Mouse (Mus musculus) forebrain, embryonic 12.5 days (tissue): ENCODE data around the gene Chchd2. TPM values are rescaled to one million over a fixed set of nuclear protein-coding genes. Genes with fewer than 3 reads are reported as not detected.
A peak's percentile ranks its signal among the peaks of the same experiment; 100 is the strongest.

ENCODE experiments used
- ATAC-seq: fragments of 200-750 bp; cut with Nextera tagmentation; 2 replicates; pipeline ENCODE4 v1.8.0; 2017; ENCODE audit warnings: moderate TSS enrichment; ENCODE audit not compliant: low FRiP score
- H3K27ac ChIP-seq: fragments of 300-500 bp; sonication (generic); 2 replicates; pipeline ENCODE4 v1.5.1; 2016; ENCODE audit warnings: mild to moderate bottlenecking
- H3K27me3 ChIP-seq: fragments of 300-500 bp; sonication (generic); 2 replicates; pipeline ENCODE4 v1.6.1; 2016; ENCODE audit warnings: mild to moderate bottlenecking
- H3K36me3 ChIP-seq: fragments of 300-500 bp; sonication (generic); replicated peaks from 2 replicates; pipeline ENCODE4 v1.6.1; 2016; ENCODE audit warnings: mild to moderate bottlenecking
- H3K4me1 ChIP-seq: fragments of 300-500 bp; sonication (generic); 2 replicates; pipeline ENCODE4 v1.6.1; 2016
- H3K4me2 ChIP-seq: fragments of 300-500 bp; sonication (generic); 2 replicates; pipeline ENCODE4 v1.6.1; 2016; ENCODE audit warnings: mild to moderate bottlenecking, moderate library complexity
- H3K4me3 ChIP-seq: fragments of 300-500 bp; sonication (generic); replicated peaks from 2 replicates; pipeline ENCODE4 v1.5.1; 2016; ENCODE audit warnings: mild to moderate bottlenecking
- H3K9ac ChIP-seq: fragments of 300-500 bp; sonication (generic); 2 replicates; pipeline ENCODE4 v1.6.1; 2016; ENCODE audit warnings: mild to moderate bottlenecking
- H3K9me3 ChIP-seq: fragments of 300-500 bp; sonication (generic); 2 replicates; pipeline ENCODE4 v1.6.1; 2016
- WGBS: fragments of 180-500 bp; shearing (Covaris S2); methylation state at CpG from one replicate; pipeline ENCODE4 v1.1.7; 2016; 5-methylcytosine and 5-hydroxymethylcytosine counted together
- polyA plus RNA-seq: library from polyadenylated mRNA; unstranded; fragments of >200 nt; fragmentation: Nextera tagmentation; extraction: Ambion mirVana; gene quantifications from 2 replicates; pipeline ENCODE4 v1.2.1, GENCODE M21; 2016

Gene Chchd2
- polyA plus RNA-seq, 1 experiment from 2014 or later, result 796 TPM

GRCm38 (mm10) chr5:129871238-129871637, 16.0 kb downstream of the Chchd2 start:
- no peak for ATAC-seq
- no peaks in the 10 kb centered on the region for H3K36me3 ChIP-seq
- H3K4me3 ChIP-seq, result no peak overlapping the region
- H3K9ac ChIP-seq, result no peak overlapping the region
- H3K27ac ChIP-seq, result no peak overlapping the region
- H3K27me3 ChIP-seq, result no peaks in the 10 kb centered on the region
- 90% methylated on average over 2 of the region's 2 CpGs for WGBS
- no peaks in the 10 kb centered on the region for H3K4me1 ChIP-seq
- H3K4me2 ChIP-seq, result no peak overlapping the region
- no peaks in the 10 kb centered on the region for H3K9me3 ChIP-seq

DNA sequence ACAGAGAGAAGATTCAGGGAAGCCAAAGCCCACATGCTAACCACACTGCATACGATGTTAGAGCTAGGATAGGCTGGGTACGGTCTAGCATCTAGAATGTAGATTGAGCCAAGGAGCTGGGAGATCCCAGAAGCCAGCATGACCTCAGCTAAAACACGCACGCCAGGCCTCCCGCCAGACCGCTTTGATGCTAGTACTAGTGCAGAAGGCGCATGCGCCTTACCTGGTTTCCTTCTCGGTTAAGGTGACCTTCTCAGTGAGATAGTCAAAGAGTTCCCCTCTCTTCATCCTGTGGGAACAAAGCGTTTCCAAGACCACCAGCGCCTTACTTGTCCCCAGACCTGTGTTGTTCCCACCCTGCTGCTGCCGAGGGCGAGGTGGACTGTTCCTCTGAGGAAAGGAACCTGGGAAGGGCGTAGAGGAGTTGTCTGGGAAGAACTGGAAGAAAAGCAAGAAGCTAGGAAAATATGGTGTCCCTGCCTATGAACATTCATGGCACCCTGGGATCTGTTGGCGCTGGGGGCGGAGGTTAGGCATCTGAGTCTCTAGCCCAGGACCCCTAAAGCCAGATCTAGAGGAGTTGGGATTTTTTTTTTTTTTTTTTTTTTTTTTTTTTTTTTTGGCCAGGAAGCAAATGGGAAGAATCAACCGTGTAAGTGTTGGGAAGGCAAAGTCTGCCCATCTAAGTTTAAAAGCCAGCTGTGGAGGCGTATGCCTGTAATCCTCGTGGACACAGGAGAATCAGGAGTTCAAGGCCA, 17.9 kb downstream of the Chchd2 start:
- H3K4me3 ChIP-seq, result no peak overlapping the region
- 89% methylated on average over 19 of the region's 19 CpGs for WGBS
- no peak overlapping the region for H3K4me2 ChIP-seq
- no peaks in the 10 kb centered on the region for H3K36me3 ChIP-seq
- H3K27ac ChIP-seq, result no peak overlapping the region
- H3K4me1 ChIP-seq, result no peaks in the 10 kb centered on the region
- no peaks in the 10 kb centered on the region for H3K27me3 ChIP-seq
- no peak overlapping the region for H3K9ac ChIP-seq
- no peak for ATAC-seq
- H3K9me3 ChIP-seq, result no peaks in the 10 kb centered on the region

DNA sequence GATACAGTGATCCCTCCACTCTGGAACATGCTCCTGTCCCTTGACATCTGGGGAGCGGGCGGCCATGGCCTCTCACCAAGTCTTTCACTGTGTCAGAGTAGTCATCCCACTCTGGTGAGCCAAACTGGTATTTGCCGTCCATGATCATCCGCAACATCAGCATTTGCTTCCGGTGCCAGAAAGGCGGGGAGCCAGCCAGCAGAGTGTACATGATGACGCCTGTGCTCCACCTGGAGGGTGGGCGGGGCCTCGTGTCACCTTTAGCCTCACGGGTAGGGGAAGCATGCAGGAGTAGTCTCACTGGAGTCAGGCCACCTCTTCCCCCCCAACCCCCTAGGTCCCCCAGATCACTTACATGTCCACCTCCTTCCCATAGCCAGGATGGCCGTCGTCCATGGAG, 21.4 kb downstream of the Chchd2 start:
- WGBS, result 90% methylated on average over 12 of the region's 12 CpGs
- ATAC-seq, result no peak

DNA sequence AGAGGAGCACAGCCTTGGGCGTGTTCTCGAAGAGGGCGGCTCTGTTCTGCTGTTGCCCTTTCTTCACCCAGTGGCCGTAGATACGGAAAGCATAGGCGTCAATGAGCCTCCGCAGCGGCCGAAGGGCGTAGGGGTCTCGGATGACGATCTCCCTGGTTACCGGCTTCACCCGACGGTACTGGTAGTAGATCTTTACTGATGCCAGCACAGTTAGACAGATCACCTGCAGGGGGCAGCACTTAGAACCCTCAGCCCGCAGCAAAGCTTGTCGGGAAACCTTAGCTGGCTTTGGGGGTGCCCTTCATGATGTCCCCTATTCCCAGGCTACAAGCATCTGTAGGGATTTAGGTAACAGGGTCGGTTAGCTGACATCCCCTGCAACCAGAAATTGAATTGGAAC, 22.8 kb downstream of the Chchd2 start:
- Histone ChIP-seq H3K9ac (no peak overlapping the region), H3K27ac (no peak overlapping the region), H3K9me3 (no peaks in the 10 kb centered on the region), H3K4me3 (no peak overlapping the region), H3K4me1 (no peaks in the 10 kb centered on the region), H3K27me3 (no peaks in the 10 kb centered on the region), H3K36me3 (peaks cover 28% of the 10 kb centered on the region), H3K4me2 (peak overlapping the region; percentile 0; the same call in 1 of the 2 replicates)
- no peak for ATAC-seq
- 14% methylated on average over 18 of the region's 18 CpGs for WGBS

More for the DNA sequence above, 21.4 kb downstream of the Chchd2 start:
- no peaks in the 10 kb centered on the region for H3K4me1 ChIP-seq
- no peak overlapping the region for H3K27ac ChIP-seq
- peaks cover 16% of the 10 kb centered on the region for H3K36me3 ChIP-seq
- no peak overlapping the region for H3K4me2 ChIP-seq
- H3K4me3 ChIP-seq, result no peak overlapping the region
- H3K9ac ChIP-seq, result no peak overlapping the region
- H3K9me3 ChIP-seq, result no peaks in the 10 kb centered on the region
- no peaks in the 10 kb centered on the region for H3K27me3 ChIP-seq

GRCm38 (mm10) chr5:129862325-129862724, 24.9 kb downstream of the Chchd2 start:
- no peaks in the 10 kb centered on the region for H3K4me1 ChIP-seq
- no peak overlapping the region for H3K4me2 ChIP-seq
- no peak overlapping the region for H3K9ac ChIP-seq
- H3K4me3 ChIP-seq, result no peak overlapping the region
- no peak for ATAC-seq
- 93% methylated on average over 6 of the region's 6 CpGs for WGBS
- peaks cover 39% of the 10 kb centered on the region for H3K36me3 ChIP-seq
- no peak overlapping the region for H3K27ac ChIP-seq
- no peaks in the 10 kb centered on the region for H3K27me3 ChIP-seq
- no peaks in the 10 kb centered on the region for H3K9me3 ChIP-seq

- Histone ChIP-seq H3K4me2 (no peak overlapping the region), H3K27me3 (no peaks in the 10 kb centered on the region), H3K27ac (no peak overlapping the region), H3K36me3 (peaks cover 56% of the 10 kb centered on the region), H3K9ac (no peak overlapping the region), H3K9me3 (no peaks in the 10 kb centered on the region), H3K4me1 (no peaks in the 10 kb centered on the region), H3K4me3 (no peak overlapping the region)
- WGBS, result 84% methylated on average over 5 of the region's 5 CpGs
- ATAC-seq, result no peak
Observed at GRCm38 (mm10) chr5:129856414-129856813, 30.9 kb downstream of the Chchd2 start.

DNA sequence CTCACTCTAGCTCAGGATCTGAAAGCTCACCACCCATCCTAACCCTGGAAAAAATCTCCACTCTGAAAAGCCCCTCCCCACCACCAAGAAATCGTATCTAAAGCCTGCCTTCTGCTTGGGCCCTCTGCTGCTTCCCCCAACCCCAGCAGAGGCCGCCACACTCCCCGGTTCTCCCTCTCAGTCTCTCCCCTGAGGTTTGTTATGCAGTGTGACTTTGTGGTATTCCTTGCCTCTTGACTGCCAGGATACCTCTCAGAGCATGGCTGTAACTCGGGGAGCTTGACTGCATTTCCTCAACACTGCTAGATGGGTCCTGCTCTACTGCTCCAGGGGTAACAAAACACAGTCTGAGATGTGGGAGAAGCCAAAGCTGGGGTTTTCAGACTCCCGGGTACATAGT, 32.1 kb downstream of the Chchd2 start:
- no peak overlapping the region for H3K27ac ChIP-seq
- H3K4me3 ChIP-seq, result no peak overlapping the region
- no peaks in the 10 kb centered on the region for H3K4me1 ChIP-seq
- H3K4me2 ChIP-seq, result no peak overlapping the region
- no peaks in the 10 kb centered on the region for H3K27me3 ChIP-seq
- WGBS, result 43% methylated on average over 5 of the region's 5 CpGs
- no peak for ATAC-seq
- H3K36me3 ChIP-seq, result peaks cover 50% of the 10 kb centered on the region
- no peak overlapping the region for H3K9ac ChIP-seq
- no peaks in the 10 kb centered on the region for H3K9me3 ChIP-seq

GRCm38 (mm10) chr5:129847558-129847820, 39.8 kb downstream of the Chchd2 start:
- 69% methylated on average over 8 of the region's 8 CpGs for WGBS
- peaks cover 28% of the 10 kb centered on the region for H3K36me3 ChIP-seq

DNA sequence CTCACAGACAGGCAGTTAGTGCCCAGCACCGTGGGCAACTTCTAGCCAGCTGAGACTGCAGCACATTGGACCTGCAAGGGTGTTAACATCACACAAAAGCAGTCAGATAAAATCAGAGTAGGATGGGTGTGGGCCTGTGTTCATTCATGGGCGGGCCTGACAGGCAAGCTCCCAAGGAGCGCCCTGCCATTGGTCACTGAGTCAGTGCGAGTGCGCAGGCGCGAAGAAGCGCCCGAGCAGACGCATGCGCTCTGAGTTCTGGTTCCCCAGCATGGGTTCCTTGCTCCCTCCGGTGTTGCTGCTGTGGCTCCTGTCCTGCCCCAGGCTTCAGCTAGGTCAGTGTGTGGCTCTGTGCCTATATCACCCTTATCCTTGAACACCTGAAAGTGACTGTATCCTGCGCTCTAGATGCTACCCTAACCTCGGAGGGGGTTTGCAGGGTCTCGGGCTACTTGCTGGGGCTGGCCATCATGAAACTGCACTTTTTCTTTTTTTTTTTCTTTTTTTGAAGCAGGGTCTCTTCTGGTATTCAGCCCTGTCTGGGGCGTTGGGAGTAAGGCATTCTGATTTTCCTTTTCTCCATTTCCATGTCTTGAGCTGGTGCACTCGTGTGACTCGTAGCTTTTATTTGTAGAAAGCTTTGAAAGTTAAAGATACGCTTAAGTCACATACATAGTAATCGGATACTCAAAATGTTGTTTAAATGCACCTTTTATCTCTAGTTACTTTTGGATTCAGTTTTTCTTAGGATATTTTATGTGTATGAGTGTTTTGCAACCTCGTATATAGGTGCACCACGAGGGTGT, 40.3 kb downstream of the Chchd2 start, which contains the start of gene Sumf2:
Gene Sumf2 (plus strand): TSS at position 235 of the 806 bp plus-strand sequence.
- Histone ChIP-seq H3K27ac (peak within 1 kb of the TSS; percentile 85), H3K9ac (peak within 1 kb of the TSS; percentile 76), H3K9me3 (0 out of 2 replicates have a peak, but pooled peaks cover 3% of the 10 kb centered on the region), H3K4me2 (peak within 1 kb of the TSS; percentile 67), H3K4me1 (peaks cover 12% of the 10 kb centered on the region), H3K36me3 (peaks cover 28% of the 10 kb centered on the region), H3K4me3 (peak within 1 kb of the TSS; percentile 65), H3K27me3 (no peaks in the 10 kb centered on the region)
- ATAC-seq, result peak; percentile 99
- 14% methylated on average over 22 of the region's 22 CpGs for WGBS

More at GRCm38 (mm10) chr5:129847558-129847820, 39.8 kb downstream of the Chchd2 start:
- Histone ChIP-seq H3K27me3 (no peaks in the 10 kb centered on the region), H3K9me3 (0 out of 2 replicates have a peak, but pooled peaks cover 3% of the 10 kb centered on the region), H3K4me2 (peak overlapping the region; percentile 67), H3K9ac (peak overlapping the region; percentile 76), H3K4me3 (peak overlapping the region; percentile 65), H3K27ac (no peak overlapping the region), H3K4me1 (peaks cover 12% of the 10 kb centered on the region)
- no peak for ATAC-seq

- no peaks in the 10 kb centered on the region for H3K27me3 ChIP-seq
Observed at GRCm38 (mm10) chr5:129844848-129845247, 42.4 kb downstream of the Chchd2 start.

More at GRCm38 (mm10) chr5:129844848-129845247, 42.4 kb downstream of the Chchd2 start:
- H3K36me3 ChIP-seq, result peaks cover 28% of the 10 kb centered on the region
- 0 out of 2 replicates have a peak, but pooled peaks cover 3% of the 10 kb centered on the region for H3K9me3 ChIP-seq
- H3K4me1 ChIP-seq, result peaks cover 12% of the 10 kb centered on the region
- H3K9ac ChIP-seq, result no peak overlapping the region
- H3K4me3 ChIP-seq, result no peak overlapping the region
- no peak overlapping the region for H3K27ac ChIP-seq
- WGBS, result 97% methylated on average over 5 of the region's 5 CpGs
- H3K4me2 ChIP-seq, result no peak overlapping the region
- no peak for ATAC-seq
